Mouse (Mus musculus): ENCODE measurements around the gene Tia1. TPM values are rescaled to one million over a fixed set of nuclear protein-coding genes. Genes with fewer than 3 reads are reported as not detected.

Tia1 gene
- polyA plus RNA-seq, 2 experiments, result 173 to 230 TPM

DNA sequence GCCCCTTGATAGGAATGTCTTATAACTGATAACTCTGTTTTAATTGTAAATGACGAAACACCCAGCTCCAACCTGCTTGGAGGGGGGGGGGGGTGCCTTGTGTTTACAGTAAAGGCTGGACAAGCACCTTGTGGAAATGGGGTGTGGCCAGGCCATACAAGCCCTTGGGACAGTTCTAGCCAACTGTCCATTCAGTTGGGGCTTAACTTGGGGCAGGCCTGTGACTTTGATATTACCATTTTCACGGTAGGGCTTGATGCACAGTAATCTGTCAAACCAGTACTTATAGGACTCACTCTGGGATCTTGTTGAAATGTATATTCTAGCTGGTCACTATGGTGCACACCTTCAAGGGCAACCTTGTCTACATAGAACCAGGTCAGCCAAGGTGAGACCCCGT is 67.3 kb downstream of the Tia1 start:
- no peak for ATAC-seq (ENCODE audit: low FRiP score, low read depth)
- peak overlapping the region; percentile 79 for H3K4me2 ChIP-seq (replicated peaks; ENCODE audit: low read depth, low read length, severe bottlenecking)
- H3K9ac ChIP-seq (ENCODE audit: low read depth, low read length, severe bottlenecking), result no peak overlapping the region
- no peak for TF ChIP-seq POLR2A (IDR thresholded peaks at IDR 0.05; ENCODE audit: borderline replicate concordance, extremely low read depth, insufficient read depth, insufficient read length)
- peaks cover 13% of the 10 kb centered on the region for H3K4me1 ChIP-seq (ENCODE audit: control insufficient read depth, insufficient read depth, low read length)
- DNase-seq (ENCODE audit: low spot score), result no peak
- no peaks in the 10 kb centered on the region for H3K9me3 ChIP-seq (ENCODE audit: control insufficient read depth, low read length)
- no peaks in the 10 kb centered on the region for H3K27me3 ChIP-seq (ENCODE audit: control insufficient read depth, insufficient read depth, low read length)
- H3K4me3 ChIP-seq (replicated peaks; ENCODE audit: low read length), result 0 out of 2 replicates have a peak overlapping the region, but pooled peaks have one; percentile 40
- H3K27ac ChIP-seq (replicated peaks; ENCODE audit: low read depth, low read length), result peak overlapping the region; percentile 89
- WGBS, result 93% methylated on average over 3 of the region's 3 CpGs
- peaks cover 22% of the 10 kb centered on the region; the same call in 1 of the 2 replicates for H3K36me3 ChIP-seq (ENCODE audit: control insufficient read depth, insufficient read depth, low read length)

DNA sequence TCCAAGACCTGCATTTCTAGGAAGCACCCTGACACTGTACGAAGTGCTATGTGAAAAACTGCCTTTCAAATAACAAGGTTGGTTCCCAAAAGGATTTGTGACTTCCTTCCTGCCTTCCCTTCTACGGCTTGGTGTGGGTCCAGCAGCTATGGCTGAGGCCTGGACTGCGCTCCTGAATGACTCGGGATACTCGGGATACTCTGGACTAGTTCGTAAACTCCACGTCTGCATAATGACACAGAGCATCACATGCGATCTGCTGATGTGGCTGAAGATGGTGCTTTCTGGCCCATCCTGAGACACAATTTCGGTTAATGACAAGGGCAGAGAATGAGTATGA is 67.7 kb downstream of the Tia1 start:
- 22% methylated on average over 9 of the region's 9 CpGs for WGBS
- peak overlapping the region; percentile 89 for H3K27ac ChIP-seq (replicated peaks; ENCODE audit: low read depth, low read length)
- DNase-seq (ENCODE audit: low spot score), result no peak

DNA sequence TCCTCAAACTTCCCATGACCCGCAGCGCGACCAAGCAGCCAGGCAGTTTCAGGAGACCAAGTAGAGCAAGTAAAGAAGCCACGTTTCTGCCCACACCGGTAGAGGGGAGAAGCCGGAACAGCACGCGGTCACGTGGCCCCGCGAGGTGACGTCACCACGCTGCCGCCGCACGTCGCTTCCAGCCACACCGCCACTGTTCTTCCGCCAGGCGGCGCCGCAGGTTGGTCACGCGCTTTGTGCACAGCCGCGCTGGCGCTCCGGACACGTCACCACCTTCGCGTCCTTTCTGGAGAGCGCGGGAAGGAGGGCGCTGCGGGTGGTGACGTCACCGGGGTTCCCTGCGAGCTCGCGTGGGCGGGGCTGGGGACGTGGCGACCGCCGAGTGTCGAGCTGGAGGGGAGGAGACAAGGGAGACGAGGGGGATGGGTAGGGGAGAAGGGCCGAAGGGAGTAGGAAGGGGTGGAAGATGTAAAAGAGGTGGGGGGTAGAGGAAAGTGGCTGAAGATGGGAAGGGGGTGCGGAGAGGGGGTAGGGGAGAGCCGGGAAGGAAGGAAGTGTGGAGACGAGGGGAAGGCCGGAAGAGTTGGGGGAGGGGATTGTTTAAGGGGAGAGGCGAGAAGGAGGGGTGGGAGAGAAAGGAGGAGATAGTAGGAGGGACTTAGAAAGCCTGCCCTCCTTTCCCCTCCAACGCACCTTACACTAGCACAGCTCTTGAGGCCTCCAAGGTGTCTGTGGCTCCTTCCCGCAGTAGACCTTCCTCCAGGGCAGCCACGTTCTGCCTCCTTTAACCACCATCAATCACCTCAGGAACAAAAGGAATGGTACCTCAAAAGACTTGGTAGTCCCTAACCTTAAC is 68.3 kb downstream of the Tia1 start:
- peak overlapping the region; percentile 40 for H3K4me3 ChIP-seq (replicated peaks; ENCODE audit: low read length)
- peaks cover 13% of the 10 kb centered on the region; the same call in 1 of the 2 replicates for H3K36me3 ChIP-seq (ENCODE audit: control insufficient read depth, insufficient read depth, low read length)
- peak; percentile 73; the same call in 1 of the 2 replicates for TF ChIP-seq POLR2A (IDR thresholded peaks at IDR 0.05; ENCODE audit: borderline replicate concordance, extremely low read depth, insufficient read depth, insufficient read length)
- H3K9me3 ChIP-seq (ENCODE audit: control insufficient read depth, low read length), result no peaks in the 10 kb centered on the region
- peaks cover 16% of the 10 kb centered on the region for H3K4me1 ChIP-seq (ENCODE audit: control insufficient read depth, insufficient read depth, low read length)
- ATAC-seq (ENCODE audit: low FRiP score, low read depth), result peak; percentile 95
- under 1% methylated on average over 56 of the region's 56 CpGs for WGBS
- no peaks in the 10 kb centered on the region for H3K27me3 ChIP-seq (ENCODE audit: control insufficient read depth, insufficient read depth, low read length)
- H3K4me2 ChIP-seq (replicated peaks; ENCODE audit: low read depth, low read length, severe bottlenecking), result peak overlapping the region; percentile 79
- DNase-seq (ENCODE audit: low spot score), result peak; percentile 97
- H3K9ac ChIP-seq (ENCODE audit: low read depth, low read length, severe bottlenecking), result peak overlapping the region; percentile 60
- H3K27ac ChIP-seq (replicated peaks; ENCODE audit: low read depth, low read length), result peak overlapping the region; percentile 89

More for the DNA sequence above, 67.7 kb downstream of the Tia1 start:
- H3K36me3 ChIP-seq (ENCODE audit: control insufficient read depth, insufficient read depth, low read length), result peaks cover 19% of the 10 kb centered on the region; the same call in 1 of the 2 replicates
- peak overlapping the region; percentile 79 for H3K4me2 ChIP-seq (replicated peaks; ENCODE audit: low read depth, low read length, severe bottlenecking)
- no peaks in the 10 kb centered on the region for H3K9me3 ChIP-seq (ENCODE audit: control insufficient read depth, low read length)
- peak overlapping the region; percentile 55 for H3K9ac ChIP-seq (ENCODE audit: low read depth, low read length, severe bottlenecking)
- peaks cover 13% of the 10 kb centered on the region for H3K4me1 ChIP-seq (ENCODE audit: control insufficient read depth, insufficient read depth, low read length)
- H3K4me3 ChIP-seq (replicated peaks; ENCODE audit: low read length), result peak overlapping the region; percentile 40
- ATAC-seq (ENCODE audit: low FRiP score, low read depth), result peak; percentile 5; the same call in 1 of the 2 replicates
- TF ChIP-seq POLR2A (IDR thresholded peaks at IDR 0.05; ENCODE audit: borderline replicate concordance, extremely low read depth, insufficient read depth, insufficient read length), result no peak
- no peaks in the 10 kb centered on the region for H3K27me3 ChIP-seq (ENCODE audit: control insufficient read depth, insufficient read depth, low read length)

DNA sequence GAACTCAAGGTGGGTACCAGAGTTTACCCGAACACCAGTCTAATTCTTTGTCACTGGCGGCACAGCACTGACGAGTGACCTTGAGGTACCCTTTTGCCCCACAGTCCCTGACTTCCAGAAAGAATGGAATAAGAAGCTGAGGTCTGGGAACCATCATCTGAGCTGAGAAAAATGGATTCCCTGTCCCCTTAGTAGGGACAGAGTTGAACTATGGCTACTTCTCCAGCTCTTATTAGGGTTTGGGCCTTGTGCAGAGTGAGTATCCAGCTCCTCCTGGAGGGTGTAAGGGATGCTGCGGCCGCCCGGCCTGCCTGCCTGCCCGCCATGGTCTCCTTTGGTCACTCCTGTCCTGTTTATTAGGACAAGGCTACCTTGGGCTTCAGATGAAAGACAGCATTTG is 69.1 kb downstream of the Tia1 start:
- no peak for TF ChIP-seq POLR2A (IDR thresholded peaks at IDR 0.05; ENCODE audit: borderline replicate concordance, extremely low read depth, insufficient read depth, insufficient read length)
- 66% methylated on average over 7 of the region's 7 CpGs for WGBS
- DNase-seq (ENCODE audit: low spot score), result no peak

DNA sequence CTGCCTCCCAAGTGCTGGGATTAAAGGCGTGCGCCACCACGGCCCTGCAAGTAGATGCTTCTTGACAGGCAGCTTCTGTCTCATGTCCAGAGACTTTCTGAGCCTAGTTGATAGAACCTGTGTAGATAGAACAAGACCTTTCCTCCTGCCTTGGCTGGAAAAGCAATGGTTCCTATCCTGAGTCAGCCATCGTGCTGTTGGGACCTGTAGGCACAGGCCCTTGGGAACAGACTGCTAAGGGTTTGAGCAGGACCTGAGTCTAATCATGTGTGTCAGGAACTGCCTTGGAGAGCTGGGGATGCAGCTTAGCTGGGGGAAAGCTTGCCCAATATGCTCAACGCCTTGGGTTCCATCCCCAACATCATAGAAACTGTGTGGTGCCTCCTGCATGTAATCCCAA is 70.1 kb downstream of the Tia1 start:
- WGBS, result 92% methylated on average over 5 of the region's 5 CpGs
- Histone ChIP-seq H3K27me3 (ENCODE audit: control insufficient read depth, insufficient read depth, low read length) (no peaks in the 10 kb centered on the region), H3K9me3 (ENCODE audit: control insufficient read depth, low read length) (no peaks in the 10 kb centered on the region), H3K4me2 (replicated peaks; ENCODE audit: low read depth, low read length, severe bottlenecking) (no peak overlapping the region), H3K4me1 (ENCODE audit: control insufficient read depth, insufficient read depth, low read length) (peaks cover 33% of the 10 kb centered on the region), H3K4me3 (replicated peaks; ENCODE audit: low read length) (no peak overlapping the region), H3K27ac (replicated peaks; ENCODE audit: low read depth, low read length) (no peak overlapping the region), H3K9ac (ENCODE audit: low read depth, low read length, severe bottlenecking) (no peak overlapping the region), H3K36me3 (ENCODE audit: control insufficient read depth, insufficient read depth, low read length) (peaks cover 9% of the 10 kb centered on the region; the same call in 1 of the 2 replicates)
- DNase-seq (ENCODE audit: low spot score) (no peak), ATAC-seq (ENCODE audit: low FRiP score, low read depth) (no peak)
- no peak for TF ChIP-seq POLR2A (IDR thresholded peaks at IDR 0.05; ENCODE audit: borderline replicate concordance, extremely low read depth, insufficient read depth, insufficient read length)

More for the DNA sequence above, 69.1 kb downstream of the Tia1 start:
- H3K27me3 ChIP-seq (ENCODE audit: control insufficient read depth, insufficient read depth, low read length), result no peaks in the 10 kb centered on the region
- peak overlapping the region; percentile 89 for H3K27ac ChIP-seq (replicated peaks; ENCODE audit: low read depth, low read length)
- H3K4me2 ChIP-seq (replicated peaks; ENCODE audit: low read depth, low read length, severe bottlenecking), result peak overlapping the region; percentile 79
- peak overlapping the region; percentile 60 for H3K9ac ChIP-seq (ENCODE audit: low read depth, low read length, severe bottlenecking)
- H3K36me3 ChIP-seq (ENCODE audit: control insufficient read depth, insufficient read depth, low read length), result peaks cover 12% of the 10 kb centered on the region; the same call in 1 of the 2 replicates
- peaks cover 23% of the 10 kb centered on the region for H3K4me1 ChIP-seq (ENCODE audit: control insufficient read depth, insufficient read depth, low read length)
- peak overlapping the region; percentile 40 for H3K4me3 ChIP-seq (replicated peaks; ENCODE audit: low read length)
- ATAC-seq (ENCODE audit: low FRiP score, low read depth), result no peak
- H3K9me3 ChIP-seq (ENCODE audit: control insufficient read depth, low read length), result no peaks in the 10 kb centered on the region

Data from limb, embryonic 14.5 days (tissue).